Mouse (Mus musculus) layer of hippocampus, adult 11-12 months (tissue): ENCODE results near the gene Gm4836.
"Not testable (repeated sequence)": the region's sequence is repeated elsewhere in the genome, so short reads cannot be mapped to it uniquely, and the experiment has no call there.

Source experiments
- DNase-seq: peaks from one replicate; pipeline ENCODE4 v3.0.0; 2022; ENCODE audit warnings: low spot score

The Gm4836 gene

DNA sequence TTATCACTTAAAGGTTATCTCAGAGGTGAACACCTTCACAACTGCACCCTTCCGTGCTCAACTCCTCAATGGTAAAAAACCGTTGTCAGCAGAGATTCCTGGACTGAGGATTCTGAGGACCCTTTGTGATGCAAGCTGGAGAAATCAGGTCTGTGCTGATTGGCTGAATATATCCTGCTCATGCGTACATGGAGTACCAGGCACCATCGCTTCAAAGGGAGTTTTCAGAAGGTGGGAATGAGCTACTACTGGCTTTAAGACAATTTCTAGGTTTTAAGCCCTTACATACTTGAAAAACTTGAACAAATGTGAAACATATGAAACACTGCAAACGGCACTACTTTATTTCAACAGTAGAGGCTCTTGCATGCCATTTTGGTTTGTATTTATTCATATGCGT lies at the start of gene Gm4836:
Gene Gm4836 (minus strand): TSS at position 101 of the 400 bp plus-strand sequence.
- DNase-seq: not testable (repeated sequence)
